In genomic region chr4:126495942-126496790, GRCm38 (mm10) we compare ENCODE assay signal across 15 mouse cellular contexts. TPM values are rescaled to one million over a fixed set of nuclear protein-coding genes. Genes with fewer than 3 reads are reported as not detected.
DNase-seq lines count a peak whose midpoint lies in the region; ATAC-seq lines count a peak whose summit lies in the region.
"Had no signal": no experiment of that assay in that cellular context is flagged by ENCODE, and none has a peak within 500 bp of the region (broad histone marks: within the 10 kb centered on the region; RNA-seq: fewer than 3 reads in every experiment).

No protein-coding gene starts in this region.

- no peak overlapping the region for H3K9ac ChIP-seq in stomach, embryonic 16.5 days (ENCODE audit: low read length)

- no peaks in the 10 kb centered on the region for H3K36me3 ChIP-seq in stomach, embryonic 16.5 days (ENCODE audit: control insufficient read depth, insufficient read depth, low read length)
- H3K36me3 ChIP-seq: forebrain, embryonic 10.5 days had no signal

- WGBS in stomach, embryonic 16.5 days, result 47% methylated on average over 5 of the region's 5 CpGs

- ATAC-seq in stomach, embryonic 16.5 days (ENCODE audit: insufficient read depth, low FRiP score), result peak; percentile 68; the same call in 1 of the 2 replicates
- ATAC-seq: midbrain, embryonic 16.5 days had no signal

- 0 out of 2 replicates have a peak overlapping the region, but pooled peaks have one; percentile 3 for H3K4me2 ChIP-seq in stomach, embryonic 16.5 days (ENCODE audit: low read depth, low read length)

- H3K27ac ChIP-seq in stomach, embryonic 16.5 days (ENCODE audit: low read length), result peak overlapping the region; percentile 87
- H3K27ac ChIP-seq: forebrain, embryonic 10.5 days; left cerebral cortex, adult 2 months had no signal

- H3K4me3 ChIP-seq in stomach, embryonic 16.5 days (replicated peaks; ENCODE audit: low read length), result no peak overlapping the region
- H3K4me3 ChIP-seq: forebrain, embryonic 10.5 days; left cerebral cortex, adult 2 months had no signal

- H3K27me3 ChIP-seq in stomach, embryonic 16.5 days (ENCODE audit: control insufficient read depth, insufficient read depth, low read length), result no peaks in the 10 kb centered on the region

- intact Hi-C loops in heart, postnatal 36 days (cut with DNase I), result no loop called here

- H3K9me3 ChIP-seq in stomach, embryonic 16.5 days (replicated peaks; ENCODE audit: control insufficient read depth, low read length), result no peaks in the 10 kb centered on the region
- H3K9me3 ChIP-seq: forebrain, embryonic 10.5 days had no signal

- peaks cover 13% of the 10 kb centered on the region for H3K4me1 ChIP-seq in stomach, embryonic 16.5 days (ENCODE audit: control insufficient read depth, insufficient read depth, low read length)
- H3K4me1 ChIP-seq: forebrain, embryonic 10.5 days had no signal

- peak; percentile 36 for DNase-seq in heart, adult 11 months
- DNase-seq in heart, postnatal 36 days, result no peak
- DNase-seq in kidney, postnatal 14 days, result peak; percentile 6
- DNase-seq in kidney, postnatal 10 days, result no peak
- DNase-seq in gonadal fat pad, adult 2 months (ENCODE audit: low read depth), result peak; percentile 75
- DNase-seq in cerebellum, postnatal 36 days, result no peak
- DNase-seq in gastrocnemius, adult 8-10 months (ENCODE audit: low spot score in 2 of 2), result no peak
- DNase-seq: adrenal gland, adult 2 months; cerebellum, adult 2 months; heart, adult 18-20 months; thymus, postnatal 14 days had no signal

RNA-seq across cellular contexts. Expression of gene Ago1, which starts 27.8 kb away (rescaled TPM):
- 10 to 100 TPM; 11.2 to 13.5 TPM for total RNA-seq in heart, postnatal 36 days (2021)
- polyA plus RNA-seq in gonadal fat pad, adult 2 months (2012; rRNA removed), result 15.4 and 20.8 TPM in 2 replicates
- polyA plus RNA-seq in stomach, embryonic 16.5 days (2015; fragmentation: Nextera tagmentation; extraction: Ambion mirVana), result 4.3 and 4.4 TPM in 2 replicates
- 1 to 10 TPM; 5.1 to 6.8 (median 6.0) TPM for total RNA-seq in gastrocnemius, adult 8-10 months (2022)

RNA-seq across cellular contexts. Expression of gene Ago4, which starts 37.1 kb away (rescaled TPM):
- 1 to 10 TPM; 9.2 to 9.7 TPM for total RNA-seq in heart, postnatal 36 days (2021)
- polyA plus RNA-seq in gonadal fat pad, adult 2 months (2012; rRNA removed), result 1.5 and 1.6 TPM in 2 replicates
- 1.4 and 1.9 TPM in 2 replicates for polyA plus RNA-seq in stomach, embryonic 16.5 days (2015; fragmentation: Nextera tagmentation; extraction: Ambion mirVana)
- total RNA-seq in gastrocnemius, adult 8-10 months (2022), result 1 to 10 TPM; 4.8 to 6.6 (median 5.5) TPM

Comparison
In these comparisons a context has a peak if more than half of its experiments do, and no peak if none do; other contexts are left out.
1. DNase-seq: peak in heart, adult 11 months (single experiment), kidney, postnatal 14 days (single experiment) and gonadal fat pad, adult 2 months (single experiment); none in heart, postnatal 36 days (0 of 2), kidney, postnatal 10 days (single experiment), cerebellum, postnatal 36 days (0 of 2) and gastrocnemius, adult 8-10 months (0 of 2).